In genomic region chr2:60948241-60948640, GRCm38 (mm10) we compare ENCODE assay signal across 19 mouse cellular contexts. TPM values are rescaled to one million over a fixed set of nuclear protein-coding genes. Genes with fewer than 3 reads are reported as not detected.
DNase-seq lines count a peak whose midpoint lies in the region; ATAC-seq lines count a peak whose summit lies in the region.
"Had no signal": no experiment of that assay in that cellular context is flagged by ENCODE, and none has a peak within 500 bp of the region (broad histone marks: within the 10 kb centered on the region; RNA-seq: fewer than 3 reads in every experiment).

No protein-coding gene starts in this region.

- no peak for ATAC-seq in heart, embryonic 12.5 days (ENCODE audit: insufficient number of reproducible peaks, low FRiP score)
- peak; percentile 42 for ATAC-seq in common myeloid progenitor, adult 5-6 weeks (replicated peaks; ENCODE audit: low read depth, poor library complexity, severe bottlenecking)
- ATAC-seq: forebrain, embryonic 16.5 days; intestine, embryonic 16.5 days had no signal

- no peak overlapping the region for H3K9ac ChIP-seq in heart, embryonic 12.5 days
- H3K9ac ChIP-seq: embryonic facial prominence, embryonic 13.5 days; forebrain, embryonic 12.5 days; hindbrain, embryonic 15.5 days had no signal

- H3K4me3 ChIP-seq in heart, embryonic 12.5 days, result no peak overlapping the region
- peak overlapping the region; percentile 19 for H3K4me3 ChIP-seq in megakaryocyte, embryonic 14.5 days (replicated peaks)
- H3K4me3 ChIP-seq: embryonic facial prominence, embryonic 13.5 days; forebrain, embryonic 12.5 days; heart, embryonic 10.5 days; hindbrain, embryonic 15.5 days had no signal

- H3K27ac ChIP-seq in heart, embryonic 12.5 days (ENCODE audit: poor library complexity, severe bottlenecking), result no peak overlapping the region
- H3K27ac ChIP-seq: embryonic facial prominence, embryonic 13.5 days; forebrain, embryonic 12.5 days; heart, embryonic 10.5 days; hindbrain, embryonic 15.5 days had no signal

- H3K27me3 ChIP-seq in heart, embryonic 12.5 days (replicated peaks), result no peaks in the 10 kb centered on the region
- peaks cover 4% of the 10 kb centered on the region for H3K27me3 ChIP-seq in megakaryocyte, embryonic 14.5 days (replicated peaks)
- H3K27me3 ChIP-seq: embryonic facial prominence, embryonic 13.5 days; forebrain, embryonic 12.5 days; hindbrain, embryonic 15.5 days had no signal

- 38% methylated on average over 3 of the region's 3 CpGs for WGBS in heart, embryonic 12.5 days

- H3K36me3 ChIP-seq in heart, embryonic 12.5 days, result peaks cover 3% of the 10 kb centered on the region; the same call in 1 of the 2 replicates
- no peaks in the 10 kb centered on the region for H3K36me3 ChIP-seq in megakaryocyte, embryonic 14.5 days (replicated peaks; ENCODE audit: low read length)
- H3K36me3 ChIP-seq: forebrain, embryonic 12.5 days had no signal

- peak; percentile 94 for DNase-seq in heart, adult 11 months
- DNase-seq in heart, postnatal 4 days, result peak; percentile 21
- no peak for DNase-seq in heart, postnatal 25 days (ENCODE audit: low spot score)
- DNase-seq in left cerebral cortex, adult 11 months (ENCODE audit: low spot score), result no peak
- DNase-seq in urinary bladder, postnatal 36 days (ENCODE audit: low spot score in 2 of 2), result no peak
- DNase-seq: adrenal gland, postnatal 25 days; cerebellum, adult 11 months; cerebellum, adult 9-10 months; cerebellum, postnatal 25 days; gastrocnemius, postnatal 10 days had no signal

- no peak overlapping the region for H3K4me2 ChIP-seq in heart, embryonic 12.5 days
- H3K4me2 ChIP-seq: embryonic facial prominence, embryonic 13.5 days; forebrain, embryonic 12.5 days; hindbrain, embryonic 15.5 days had no signal

- intact Hi-C loops in heart, postnatal 25 days (cut with DNase I), result no loop called here

- H3K4me1 ChIP-seq in heart, embryonic 12.5 days (replicated peaks), result peaks cover 20% of the 10 kb centered on the region
- peaks cover 12% of the 10 kb centered on the region for H3K4me1 ChIP-seq in megakaryocyte, embryonic 14.5 days
- H3K4me1 ChIP-seq: forebrain, embryonic 12.5 days; hindbrain, embryonic 15.5 days had no signal

- H3K9me3 ChIP-seq in heart, embryonic 12.5 days (replicated peaks), result no peaks in the 10 kb centered on the region
- H3K9me3 ChIP-seq in megakaryocyte, embryonic 14.5 days, result peaks cover 10% of the 10 kb centered on the region
- H3K9me3 ChIP-seq: embryonic facial prominence, embryonic 13.5 days; forebrain, embryonic 12.5 days; heart, embryonic 10.5 days; hindbrain, embryonic 15.5 days had no signal

RNA-seq across cellular contexts. Expression of gene Rbms1, which starts 14.8 kb away (rescaled TPM):
- 107 and 114 TPM in 2 replicates for polyA plus RNA-seq in heart, embryonic 12.5 days (2016; fragmentation: Nextera tagmentation; extraction: Ambion mirVana)
- total RNA-seq in heart, postnatal 4 days (2021), result 10 to 100 TPM; 95.2 to 98.9 TPM
- 10 to 100 TPM; 47.3 to 47.7 TPM for total RNA-seq in heart, postnatal 25 days (2021)
- 18.5 and 33.5 TPM in 2 replicates for total RNA-seq in common myeloid progenitor, adult 5-6 weeks (2017)
- polyA plus RNA-seq in megakaryocyte, embryonic 14.5 days (2012; ENCODE audit: insufficient read depth, low replicate concordance), result 22.6 and 26.7 TPM in 2 replicates

Comparison
In these comparisons a context has a peak if more than half of its experiments do, and no peak if none do; other contexts are left out.
1. DNase-seq: peak in heart, adult 11 months (single experiment) and heart, postnatal 4 days (single experiment); none in heart, postnatal 25 days (single experiment), left cerebral cortex, adult 11 months (single experiment) and urinary bladder, postnatal 36 days (0 of 2).